Mouse (Mus musculus): Measurements from ENCODE around the gene Arl2.

GRCm38 (mm10) chr19:6155174-6155573 lies 13.8 kb upstream of the Arl2 start:
- TF ChIP-seq CTCF (IDR thresholded peaks at IDR 0.05; ENCODE audit: insufficient read depth, low read depth, low read length) (no peak), POLR2A (IDR thresholded peaks at IDR 0.05; ENCODE audit: insufficient read depth, low read depth, low read length) (no peak)

All from olfactory bulb, adult 2 months (tissue).